Mouse (Mus musculus): Measurements from ENCODE around the gene Lrrc31. TPM values are rescaled to one million over a fixed set of nuclear protein-coding genes. Genes with fewer than 3 reads are reported as not detected.
"Not testable (repeated sequence)": the region's sequence is repeated elsewhere in the genome, so short reads cannot be mapped to it uniquely, and the experiment has no call there.

The Lrrc31 gene
- not detected for polyA plus RNA-seq (2012; fragmentation: generic; extraction: Trizol)
- long read RNA-seq, experiment 1, result 0 reads
- long read RNA-seq, experiment 2, result 0 reads

- not testable (repeated sequence) for H3K79me3 ChIP-seq (ENCODE audit: low read depth); H3K4me3 ChIP-seq (ENCODE audit: insufficient read depth, poor library complexity, severe bottlenecking); H3K27me3 ChIP-seq (ENCODE audit: control insufficient read depth, insufficient read depth, insufficient read length); H3K79me2 ChIP-seq (ENCODE audit: control insufficient read depth, insufficient read depth); H3K36me3 ChIP-seq (ENCODE audit: control insufficient read depth, insufficient read depth); H3ac ChIP-seq (ENCODE audit: control insufficient read depth, insufficient read length, low read depth)
These were observed at the start of gene Lrrc31 for GRCm38 (mm10) chr3:30699711-30700505. Gene Lrrc31 (minus strand): TSS chr3:30699843.

- Histone ChIP-seq H3K79me3 (ENCODE audit: low read depth) (no peaks in the 10 kb centered on the region), H3K79me2 (ENCODE audit: control insufficient read depth, insufficient read depth) (no peaks in the 10 kb centered on the region), H3ac (ENCODE audit: control insufficient read depth, insufficient read length, low read depth) (no peak overlapping the region), H3K36me3 (ENCODE audit: control insufficient read depth, insufficient read depth) (no peaks in the 10 kb centered on the region), H3K4me3 (ENCODE audit: insufficient read depth, poor library complexity, severe bottlenecking) (no peak overlapping the region), H3K27me3 (ENCODE audit: control insufficient read depth, insufficient read depth, insufficient read length) (peaks cover 4% of the 10 kb centered on the region)
- TF ChIP-seq FOSL1 (IDR thresholded peaks at IDR 0.05; ENCODE audit: insufficient read depth, low read length, poor library complexity, severe bottlenecking) (no peak), CTCF (IDR thresholded peaks at IDR 0.05; ENCODE audit: control insufficient read depth, insufficient read depth, insufficient read length) (no peak), USF1 (IDR thresholded peaks at IDR 0.05; ENCODE audit: low read depth) (no peak), CEBPB (IDR thresholded peaks at IDR 0.05; ENCODE audit: low read depth) (no peak), MYOG (IDR thresholded peaks at IDR 0.05; ENCODE audit: control insufficient read depth, extremely low read depth, insufficient read length) (no peak), MYOD1 (IDR thresholded peaks at IDR 0.05; ENCODE audit: control insufficient read depth, insufficient read length, low read depth) (no peak), MAX (IDR thresholded peaks at IDR 0.05) (no peak)
These were observed 48.7 kb upstream of the Lrrc31 start for GRCm38 (mm10) chr3:30748316-30748715.

GRCm38 (mm10) chr3:30746006-30746405, 46.4 kb upstream of the Lrrc31 start, which contains the start of gene Samd7:
Gene Samd7 (plus strand): TSS chr3:30746293.
- Histone ChIP-seq H3K27me3 (ENCODE audit: control insufficient read depth, insufficient read depth, insufficient read length) (peaks cover 3% of the 10 kb centered on the region), H3ac (ENCODE audit: control insufficient read depth, insufficient read length, low read depth) (no peak within 1 kb of the TSS), H3K79me2 (ENCODE audit: control insufficient read depth, insufficient read depth) (no peaks in the 10 kb centered on the region), H3K79me3 (ENCODE audit: low read depth) (no peaks in the 10 kb centered on the region), H3K4me3 (ENCODE audit: insufficient read depth, poor library complexity, severe bottlenecking) (no peak within 1 kb of the TSS), H3K36me3 (ENCODE audit: control insufficient read depth, insufficient read depth) (no peaks in the 10 kb centered on the region)
- TF ChIP-seq CTCF (IDR thresholded peaks at IDR 0.05; ENCODE audit: control insufficient read depth, insufficient read depth, insufficient read length) (no peak), CEBPB (IDR thresholded peaks at IDR 0.05; ENCODE audit: low read depth) (no peak), USF1 (IDR thresholded peaks at IDR 0.05; ENCODE audit: low read depth) (no peak), FOSL1 (IDR thresholded peaks at IDR 0.05; ENCODE audit: insufficient read depth, low read length, poor library complexity, severe bottlenecking) (no peak), MYOG (IDR thresholded peaks at IDR 0.05; ENCODE audit: control insufficient read depth, extremely low read depth, insufficient read length) (no peak), MAX (IDR thresholded peaks at IDR 0.05) (no peak), MYOD1 (IDR thresholded peaks at IDR 0.05; ENCODE audit: control insufficient read depth, insufficient read length, low read depth) (no peak)

GRCm38 (mm10) chr3:30742891-30743290, 43.2 kb upstream of the Lrrc31 start:
- H3ac ChIP-seq (ENCODE audit: control insufficient read depth, insufficient read length, low read depth), result no peak overlapping the region
- TF ChIP-seq MYOG (IDR thresholded peaks at IDR 0.05; ENCODE audit: control insufficient read depth, extremely low read depth, insufficient read length) (no peak), MAX (IDR thresholded peaks at IDR 0.05) (no peak), MYOD1 (IDR thresholded peaks at IDR 0.05; ENCODE audit: control insufficient read depth, insufficient read length, low read depth) (no peak), FOSL1 (IDR thresholded peaks at IDR 0.05; ENCODE audit: insufficient read depth, low read length, poor library complexity, severe bottlenecking) (no peak)
- no peaks in the 10 kb centered on the region for H3K79me3 ChIP-seq (ENCODE audit: low read depth)
- no peaks in the 10 kb centered on the region for H3K79me2 ChIP-seq (ENCODE audit: control insufficient read depth, insufficient read depth)
- H3K27me3 ChIP-seq (ENCODE audit: control insufficient read depth, insufficient read depth, insufficient read length), result peaks cover 3% of the 10 kb centered on the region
- no peaks in the 10 kb centered on the region for H3K36me3 ChIP-seq (ENCODE audit: control insufficient read depth, insufficient read depth)
- no peak overlapping the region for H3K4me3 ChIP-seq (ENCODE audit: insufficient read depth, poor library complexity, severe bottlenecking)

GRCm38 (mm10) chr3:30741306-30741705, 41.7 kb upstream of the Lrrc31 start:
- Histone ChIP-seq H3K79me3 (ENCODE audit: low read depth) (no peaks in the 10 kb centered on the region), H3ac (ENCODE audit: control insufficient read depth, insufficient read length, low read depth) (no peak overlapping the region), H3K79me2 (ENCODE audit: control insufficient read depth, insufficient read depth) (no peaks in the 10 kb centered on the region), H3K27me3 (ENCODE audit: control insufficient read depth, insufficient read depth, insufficient read length) (peaks cover 3% of the 10 kb centered on the region), H3K4me3 (ENCODE audit: insufficient read depth, poor library complexity, severe bottlenecking) (no peak overlapping the region), H3K36me3 (ENCODE audit: control insufficient read depth, insufficient read depth) (no peaks in the 10 kb centered on the region)
- no peak for TF ChIP-seq MAX (IDR thresholded peaks at IDR 0.05)
- TF ChIP-seq CTCF (IDR thresholded peaks at IDR 0.05; ENCODE audit: control insufficient read depth, insufficient read depth, insufficient read length), result no peak
- no peak for TF ChIP-seq USF1 (IDR thresholded peaks at IDR 0.05; ENCODE audit: low read depth)
- no peak for TF ChIP-seq MYOG (IDR thresholded peaks at IDR 0.05; ENCODE audit: control insufficient read depth, extremely low read depth, insufficient read length)
- no peak for TF ChIP-seq CEBPB (IDR thresholded peaks at IDR 0.05; ENCODE audit: low read depth)
- TF ChIP-seq MYOD1 (IDR thresholded peaks at IDR 0.05; ENCODE audit: control insufficient read depth, insufficient read length, low read depth), result no peak
- TF ChIP-seq FOSL1 (IDR thresholded peaks at IDR 0.05; ENCODE audit: insufficient read depth, low read length, poor library complexity, severe bottlenecking), result no peak

GRCm38 (mm10) chr3:30736809-30737208, 37.2 kb upstream of the Lrrc31 start:
- Histone ChIP-seq H3K4me3 (ENCODE audit: insufficient read depth, poor library complexity, severe bottlenecking) (no peak overlapping the region), H3K27me3 (ENCODE audit: control insufficient read depth, insufficient read depth, insufficient read length) (peaks cover 4% of the 10 kb centered on the region), H3ac (ENCODE audit: control insufficient read depth, insufficient read length, low read depth) (no peak overlapping the region), H3K79me3 (ENCODE audit: low read depth) (no peaks in the 10 kb centered on the region), H3K79me2 (ENCODE audit: control insufficient read depth, insufficient read depth) (no peaks in the 10 kb centered on the region), H3K36me3 (ENCODE audit: control insufficient read depth, insufficient read depth) (no peaks in the 10 kb centered on the region)
- TF ChIP-seq USF1 (IDR thresholded peaks at IDR 0.05; ENCODE audit: low read depth), result no peak
- TF ChIP-seq CTCF (IDR thresholded peaks at IDR 0.05; ENCODE audit: control insufficient read depth, insufficient read depth, insufficient read length), result no peak
- no peak for TF ChIP-seq MYOG (IDR thresholded peaks at IDR 0.05; ENCODE audit: control insufficient read depth, extremely low read depth, insufficient read length)
- TF ChIP-seq MYOD1 (IDR thresholded peaks at IDR 0.05; ENCODE audit: control insufficient read depth, insufficient read length, low read depth), result no peak
- no peak for TF ChIP-seq FOSL1 (IDR thresholded peaks at IDR 0.05; ENCODE audit: insufficient read depth, low read length, poor library complexity, severe bottlenecking)
- no peak for TF ChIP-seq MAX (IDR thresholded peaks at IDR 0.05)
- TF ChIP-seq CEBPB (IDR thresholded peaks at IDR 0.05; ENCODE audit: low read depth), result no peak
